Mouse (Mus musculus): ENCODE data around the gene Dbnl.
"Not testable (repeated sequence)": the region's sequence is repeated elsewhere in the genome, so short reads cannot be mapped to it uniquely, and the experiment has no call there.

Gene Dbnl

GRCm38 (mm10) chr11:5795706-5796105 lies 7.4 kb downstream of the Dbnl start:
- DNase-seq (ENCODE audit: low read depth), result no peak

GRCm38 (mm10) chr11:5796939-5797338 lies 8.7 kb downstream of the Dbnl start:
- DNase-seq (ENCODE audit: low read depth), result no peak

DNA sequence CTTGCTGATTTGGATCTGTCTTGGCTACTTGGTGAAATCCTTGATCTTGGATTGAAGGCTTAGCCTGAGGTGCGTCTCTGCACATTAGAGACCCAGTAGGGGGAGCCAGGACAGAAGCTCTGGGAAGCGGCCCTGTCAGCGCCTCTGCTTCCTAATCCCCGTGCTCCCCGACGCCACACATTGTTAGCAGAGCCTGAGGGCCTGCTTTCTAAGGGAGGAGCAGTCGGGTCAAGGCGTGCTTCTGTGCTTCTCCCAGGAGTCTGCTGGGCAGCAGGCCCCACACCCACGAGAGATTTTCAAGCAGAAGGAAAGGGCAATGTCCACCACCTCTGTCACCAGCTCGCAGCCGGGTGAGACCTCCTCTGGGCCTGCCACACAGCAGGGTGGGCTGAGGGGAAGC lies 9.1 kb downstream of the Dbnl start:
- DNase-seq (ENCODE audit: low read depth), result no peak

- DNase-seq (ENCODE audit: low read depth), result no peak
These were observed 9.6 kb downstream of the Dbnl start for GRCm38 (mm10) chr11:5797928-5798327.

DNA sequence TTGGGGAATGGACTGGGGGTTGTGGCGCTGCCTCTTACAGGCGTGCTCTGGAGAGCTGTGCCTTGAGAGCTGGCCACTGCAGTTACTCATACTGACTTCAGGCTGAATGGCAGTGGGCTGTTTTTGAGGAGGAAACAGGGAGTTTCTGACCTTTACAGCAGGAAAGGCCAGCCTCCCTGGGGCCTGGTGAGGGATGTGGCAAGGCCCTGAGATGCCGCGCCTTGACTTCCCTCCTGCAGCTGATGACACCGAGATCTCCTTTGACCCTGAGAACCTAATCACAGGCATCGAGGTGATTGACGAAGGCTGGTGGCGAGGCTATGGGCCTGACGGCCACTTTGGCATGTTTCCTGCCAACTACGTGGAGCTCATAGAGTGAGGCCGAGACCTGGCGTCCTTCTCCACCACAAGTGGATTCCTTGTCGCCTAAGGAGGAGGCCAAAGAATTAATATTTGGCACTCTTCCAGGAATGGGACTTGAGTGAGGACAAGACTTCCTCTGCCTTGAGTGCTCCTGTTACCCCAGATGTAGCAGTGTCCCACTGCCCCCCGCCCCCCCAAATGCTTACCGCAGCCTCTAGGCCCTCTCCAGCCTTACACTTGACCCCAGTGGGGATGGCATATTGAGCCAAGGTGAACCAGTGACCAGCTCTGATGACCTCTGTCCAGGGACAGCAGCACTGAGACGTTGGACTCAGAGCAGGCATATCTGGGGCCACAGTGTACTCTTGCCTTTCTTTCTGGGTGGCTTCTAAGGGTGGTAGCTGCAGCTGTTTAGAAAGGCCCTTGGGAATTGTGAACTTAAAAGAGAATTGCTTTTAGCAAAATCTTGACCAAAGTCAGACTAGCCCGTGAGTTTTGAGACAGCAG lies 11.6 kb downstream of the Dbnl start:
- DNase-seq (ENCODE audit: low read depth), result no peak

GRCm38 (mm10) chr11:5801511-5801910 lies 13.2 kb downstream of the Dbnl start:
- no peak for DNase-seq (ENCODE audit: low read depth)

GRCm38 (mm10) chr11:5802005-5802404 lies 13.7 kb downstream of the Dbnl start:
- DNase-seq (ENCODE audit: low read depth), result no peak

DNA sequence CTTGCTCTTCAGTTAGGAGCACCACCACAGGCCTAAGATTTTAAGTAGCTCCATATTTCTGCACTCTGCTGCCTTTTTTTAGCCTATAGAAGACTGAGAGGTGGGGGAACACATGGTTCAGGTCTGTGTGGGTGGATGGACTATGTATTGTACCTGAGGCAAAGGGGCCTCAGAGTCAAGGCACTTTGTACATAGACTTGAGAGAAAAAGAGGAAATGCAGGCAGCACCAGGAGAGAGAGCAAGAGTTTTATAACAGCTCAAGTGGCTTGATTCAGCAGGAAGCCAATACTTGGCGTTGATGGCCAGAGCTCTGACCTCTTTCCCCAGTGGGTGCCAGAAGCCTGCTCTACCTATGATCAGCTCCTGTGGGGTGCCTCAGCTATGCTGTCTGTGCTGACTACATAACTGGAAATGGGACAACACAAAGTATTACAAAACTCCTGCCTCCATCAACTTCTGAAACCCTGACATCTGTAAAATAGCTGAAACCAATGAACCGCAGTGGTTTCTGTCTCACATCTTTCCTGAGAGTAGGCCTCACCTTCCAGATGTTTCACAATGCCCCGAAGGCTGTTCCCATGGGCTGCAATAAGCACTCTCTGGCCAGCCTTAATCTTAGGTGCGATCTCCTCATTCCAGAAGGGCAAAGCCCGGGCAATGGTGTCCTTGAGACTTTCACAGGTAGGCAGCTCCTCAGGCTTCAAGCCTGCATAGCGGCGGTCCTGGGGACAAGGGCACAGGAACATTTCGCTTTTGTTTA lies 14.3 kb downstream of the Dbnl start:
- DNase-seq (ENCODE audit: low read depth), result no peak

GRCm38 (mm10) chr11:5803551-5803981 lies 15.3 kb downstream of the Dbnl start, which contains the start of gene Pgam2:
Pgam2 (minus strand) TSS chr11:5803733.
- DNase-seq (ENCODE audit: low read depth), result no peak

DNA sequence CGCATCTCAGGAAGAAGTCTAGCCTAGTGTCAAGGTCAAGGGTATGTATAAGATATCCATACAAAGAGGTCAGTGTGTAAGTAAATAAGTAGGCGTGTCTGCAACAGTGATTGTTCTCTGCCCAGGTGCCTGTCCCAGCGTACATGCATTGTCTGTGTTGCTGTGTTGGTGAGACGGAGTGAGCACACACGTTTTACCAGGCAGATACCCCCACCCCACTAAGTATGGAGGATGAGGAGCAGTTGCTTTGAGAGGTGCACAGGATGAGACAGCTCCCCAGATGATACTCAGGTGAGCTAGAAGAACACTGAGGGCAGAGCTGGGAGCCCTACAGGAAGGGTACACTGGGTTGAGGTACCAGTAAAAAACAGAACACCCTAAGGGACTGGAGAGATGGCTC lies 15.9 kb downstream of the Dbnl start:
- DNase-seq (ENCODE audit: low read depth), result no peak

DNA sequence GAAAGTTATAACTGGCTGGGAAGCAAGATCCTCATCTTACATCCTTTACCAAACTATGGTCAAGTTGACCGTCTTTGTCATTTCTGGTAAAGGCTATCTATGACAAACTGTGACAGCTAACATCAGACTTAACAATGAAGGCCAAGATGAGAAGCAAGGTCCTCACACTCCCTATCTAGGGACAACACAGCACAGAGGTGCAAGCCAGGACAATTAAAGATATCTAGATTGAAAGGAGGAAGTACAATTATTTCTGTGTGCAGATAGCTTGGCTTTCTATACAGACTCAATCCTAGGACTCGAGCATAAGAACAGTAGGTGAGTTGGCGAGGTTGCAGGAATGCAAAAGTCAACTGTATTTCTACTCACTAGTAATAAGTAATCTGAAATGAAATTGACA lies 17.4 kb downstream of the Dbnl start:
- no peak for DNase-seq (ENCODE audit: low read depth)

- no peak for DNase-seq (ENCODE audit: low read depth)
These were observed 19.7 kb downstream of the Dbnl start for GRCm38 (mm10) chr11:5807956-5808355.

DNA sequence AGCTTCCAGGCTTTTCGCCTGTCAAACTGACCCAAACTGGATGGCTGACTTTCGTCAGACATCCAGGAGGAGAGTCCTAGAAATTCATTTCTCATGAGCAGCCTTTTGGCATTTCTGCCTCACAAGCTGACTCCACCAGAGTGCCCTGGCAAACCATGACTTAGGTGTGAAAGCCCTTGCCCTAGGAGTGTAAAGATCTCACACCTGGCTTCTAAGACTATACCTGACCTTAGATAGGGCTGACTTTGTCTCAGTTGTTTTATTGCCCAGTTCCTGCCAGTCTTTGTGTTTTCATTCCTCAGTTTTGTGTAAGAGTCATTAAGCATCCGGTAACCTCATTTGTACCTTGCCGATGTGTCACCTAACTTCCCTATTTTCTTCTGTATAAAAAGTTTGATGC lies 21.2 kb downstream of the Dbnl start:
- DNase-seq (ENCODE audit: low read depth), result not testable (repeated sequence)

GRCm38 (mm10) chr11:5813381-5813780 lies 25.1 kb downstream of the Dbnl start:
- DNase-seq (ENCODE audit: low read depth), result no peak

DNA sequence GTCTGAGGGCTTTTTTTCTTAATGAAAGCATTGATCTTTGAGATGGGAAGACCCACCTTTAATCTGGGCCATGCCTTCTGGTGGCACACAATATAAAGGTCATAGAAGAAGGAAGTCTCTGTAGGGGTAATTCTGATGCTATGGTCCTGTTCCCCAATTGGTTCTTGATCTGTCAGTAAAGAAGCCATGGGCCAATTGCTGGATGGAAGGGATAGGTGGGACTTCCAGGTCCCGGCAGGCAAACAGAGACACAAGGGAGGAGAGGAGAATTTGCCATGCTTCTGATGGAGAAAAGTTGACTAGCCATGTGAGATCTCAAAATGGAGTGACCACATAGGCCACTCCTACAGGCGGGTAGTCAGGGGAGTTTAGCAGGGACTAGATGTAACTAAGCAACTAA lies 30.9 kb downstream of the Dbnl start:
- no peak for DNase-seq (ENCODE audit: low read depth)

DNA sequence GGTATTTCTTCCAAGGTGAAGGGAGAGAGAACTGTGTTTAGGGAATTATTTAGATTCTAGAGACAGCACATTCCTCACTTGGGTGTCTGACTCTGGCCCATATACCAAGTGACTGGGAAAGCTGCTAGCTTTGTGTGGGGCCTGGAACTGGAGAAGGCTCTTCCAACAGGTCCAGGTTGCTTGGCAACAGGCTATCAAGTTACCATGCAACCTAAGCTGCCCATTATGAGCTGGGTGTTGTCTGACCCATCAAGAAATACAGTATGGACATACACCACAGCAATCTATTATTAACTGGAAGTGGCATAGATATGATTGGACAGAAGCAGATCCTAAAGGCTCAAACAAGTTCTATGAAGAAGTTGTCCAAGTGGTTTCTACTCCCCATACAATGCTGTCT lies 37.1 kb downstream of the Dbnl start:
- no peak for DNase-seq (ENCODE audit: low read depth)

DNA sequence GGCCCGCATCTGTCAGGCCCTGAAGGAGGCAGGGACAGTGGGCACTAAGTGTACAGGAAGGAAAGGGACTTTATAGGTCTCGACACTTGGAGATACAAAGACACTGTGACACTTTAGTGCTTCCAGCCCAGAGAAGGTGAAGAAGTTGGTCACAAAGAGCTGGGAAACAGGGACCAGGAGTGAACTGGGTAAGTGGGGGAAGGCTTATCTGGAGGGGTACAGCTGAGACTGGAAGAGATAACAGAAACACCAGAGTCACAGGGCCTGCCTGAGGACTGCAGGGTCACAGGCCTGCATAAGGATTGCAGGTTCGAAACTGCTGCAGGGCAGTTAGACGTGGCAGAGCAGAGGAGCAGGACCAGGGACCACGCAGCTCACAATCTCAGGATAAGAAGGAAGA lies 39.6 kb downstream of the Dbnl start:
- DNase-seq (ENCODE audit: low read depth), result no peak

- DNase-seq (ENCODE audit: low read depth), result no peak
These were observed 40.4 kb downstream of the Dbnl start for GRCm38 (mm10) chr11:5828509-5829191.

GRCm38 (mm10) chr11:5829327-5829726 lies 41.0 kb downstream of the Dbnl start:
- DNase-seq (ENCODE audit: low read depth), result no peak

DNA sequence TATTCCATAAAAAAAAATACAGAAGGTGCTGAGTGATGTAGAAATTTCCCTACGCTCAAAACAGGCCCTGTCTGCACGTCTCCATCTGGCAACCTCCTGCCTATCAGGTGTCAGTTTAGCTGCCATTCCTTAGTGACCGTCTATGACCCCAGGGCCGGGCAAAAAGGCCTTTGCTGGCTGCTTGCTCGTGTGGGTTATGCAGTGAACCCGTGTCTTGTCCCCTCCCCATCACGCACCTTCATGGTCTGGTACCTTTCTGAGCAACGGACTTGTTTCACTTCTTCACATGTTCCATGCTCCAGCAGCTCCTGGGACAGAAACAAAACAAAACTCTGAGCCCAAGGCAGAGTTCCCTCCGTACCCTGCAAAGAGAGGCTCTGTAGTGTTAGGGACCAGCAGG lies 46.2 kb downstream of the Dbnl start:
- DNase-seq (ENCODE audit: low read depth), result no peak

DNA sequence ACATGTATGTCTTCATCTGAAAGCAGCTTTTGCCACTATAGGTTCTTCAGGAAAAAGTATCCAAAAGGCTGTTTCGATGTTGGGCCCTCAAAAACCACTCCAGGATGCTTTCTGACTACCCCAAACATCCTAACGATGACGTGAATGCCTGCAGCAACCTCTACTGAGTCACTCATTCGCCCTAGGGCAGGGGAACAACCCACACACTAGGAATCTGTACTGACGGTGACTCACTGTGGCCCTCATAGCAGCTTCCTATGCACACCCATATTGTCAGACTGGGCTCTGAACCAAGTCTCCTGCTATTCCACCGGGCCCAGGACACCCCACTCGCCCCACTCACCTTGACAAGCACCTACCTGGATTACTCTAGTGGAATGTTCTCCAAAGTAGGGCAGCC lies 46.8 kb downstream of the Dbnl start:
- DNase-seq (ENCODE audit: low read depth), result no peak

GRCm38 (mm10) chr11:5836126-5836525 lies 47.8 kb downstream of the Dbnl start:
- DNase-seq (ENCODE audit: low read depth), result peak; percentile 52
